Mouse (Mus musculus) forebrain, embryonic 15.5 days (tissue): ENCODE results near the gene Cln6. TPM values are rescaled to one million over a fixed set of nuclear protein-coding genes. Genes with fewer than 3 reads are reported as not detected.
"Not testable (repeated sequence)": the region's sequence is repeated elsewhere in the genome, so short reads cannot be mapped to it uniquely, and the experiment has no call there.

ENCODE experiments used
- ATAC-seq: fragments of 200-750 bp; cut with Nextera tagmentation; replicated peaks from 2 replicates; pipeline ENCODE4 v1.8.0; 2017; ENCODE audit warnings: mild to moderate bottlenecking, moderate TSS enrichment, moderate library complexity
- H3K27ac ChIP-seq: fragments of 300-500 bp; sonication (generic); replicated peaks from 2 replicates; pipeline ENCODE4 v1.5.1; 2015; ENCODE audit warnings: mild to moderate bottlenecking, inconsistent platforms
- H3K27me3 ChIP-seq: fragments of 300-500 bp; sonication (generic); 2 replicates; pipeline ENCODE4 v1.6.1; 2015; ENCODE audit warnings: inconsistent platforms
- H3K36me3 ChIP-seq: fragments of 300-500 bp; sonication (generic); 2 replicates; pipeline ENCODE4 v1.6.1; 2015; ENCODE audit warnings: mild to moderate bottlenecking, inconsistent platforms
- H3K4me1 ChIP-seq: fragments of 300-500 bp; sonication (generic); 2 replicates; pipeline ENCODE4 v1.6.1; 2015; ENCODE audit warnings: inconsistent platforms
- H3K4me2 ChIP-seq: fragments of 300-500 bp; sonication (generic); replicated peaks from 2 replicates; pipeline ENCODE4 v1.6.1; 2015; ENCODE audit warnings: mild to moderate bottlenecking, inconsistent platforms
- H3K4me3 ChIP-seq: fragments of 300-500 bp; sonication (generic); 2 replicates; pipeline ENCODE4 v1.5.1; 2015; ENCODE audit warnings: mild to moderate bottlenecking, inconsistent platforms
- H3K9ac ChIP-seq: fragments of 300-500 bp; sonication (generic); replicated peaks from 2 replicates; pipeline ENCODE4 v1.6.1; 2015; ENCODE audit warnings: mild to moderate bottlenecking, inconsistent platforms
- H3K9me3 ChIP-seq: fragments of 300-500 bp; sonication (generic); 2 replicates; pipeline ENCODE4 v1.6.1; 2016; ENCODE audit warnings: inconsistent platforms
- WGBS: fragments of 180-500 bp; shearing (Covaris S2); methylation state at CpG from one replicate; pipeline ENCODE4 v1.1.7; 2015; ENCODE audit warnings: mixed read lengths; 5-methylcytosine and 5-hydroxymethylcytosine counted together
- polyA plus RNA-seq: library from polyadenylated mRNA; unstranded; fragments of >200 nt; fragmentation: Nextera tagmentation; extraction: Ambion mirVana; gene quantifications from 2 replicates; pipeline ENCODE4 v1.2.1, GENCODE M21; 2015

Gene Cln6
- polyA plus RNA-seq, 1 experiment from 2014 or later = 5.9 TPM

GRCm38 (mm10) chr9:62858266-62859019 lies 19.9 kb downstream of the Cln6 start:
- Histone ChIP-seq H3K36me3 (no peaks in the 10 kb centered on the region), H3K4me2 (no peak overlapping the region), H3K4me3 (no peak overlapping the region), H3K9me3 (no peaks in the 10 kb centered on the region), H3K9ac (no peak overlapping the region), H3K4me1 (peaks cover 9% of the 10 kb centered on the region), H3K27ac (no peak overlapping the region), H3K27me3 (no peaks in the 10 kb centered on the region)
- 54% methylated on average over 8 of the region's 8 CpGs for WGBS
- no peak for ATAC-seq

GRCm38 (mm10) chr9:62860102-62860501 lies 21.5 kb downstream of the Cln6 start:
- not testable (repeated sequence) for H3K4me1 ChIP-seq, H3K27me3 ChIP-seq, H3K9me3 ChIP-seq, H3K27ac ChIP-seq, H3K9ac ChIP-seq, H3K4me3 ChIP-seq, ATAC-seq, H3K4me2 ChIP-seq, H3K36me3 ChIP-seq
- WGBS = 74% methylated on average over 7 of the region's 7 CpGs

- Histone ChIP-seq H3K27me3 (no peaks in the 10 kb centered on the region), H3K4me2 (no peak overlapping the region), H3K4me1 (peaks cover 9% of the 10 kb centered on the region), H3K4me3 (no peak overlapping the region), H3K36me3 (no peaks in the 10 kb centered on the region), H3K27ac (no peak overlapping the region), H3K9me3 (no peaks in the 10 kb centered on the region), H3K9ac (no peak overlapping the region)
- no peak for ATAC-seq
- 49% methylated on average over 4 of the region's 4 CpGs for WGBS
Observed at GRCm38 (mm10) chr9:62860866-62861265, 22.3 kb downstream of the Cln6 start.

GRCm38 (mm10) chr9:62869236-62869635 lies 30.7 kb downstream of the Cln6 start:
- not testable (repeated sequence) for H3K4me1 ChIP-seq, H3K9ac ChIP-seq, ATAC-seq, H3K27me3 ChIP-seq, H3K9me3 ChIP-seq, H3K4me3 ChIP-seq, H3K4me2 ChIP-seq, H3K36me3 ChIP-seq, H3K27ac ChIP-seq
- 91% methylated on average over 4 of the region's 4 CpGs for whole genome bisulfite sequencing

GRCm38 (mm10) chr9:62870728-62871127 lies 32.1 kb downstream of the Cln6 start:
- no peak for ATAC-seq
- Histone ChIP-seq H3K4me2 (no peak overlapping the region), H3K27me3 (no peaks in the 10 kb centered on the region), H3K4me1 (no peaks in the 10 kb centered on the region), H3K4me3 (no peak overlapping the region), H3K9me3 (no peaks in the 10 kb centered on the region), H3K27ac (no peak overlapping the region), H3K9ac (no peak overlapping the region), H3K36me3 (no peaks in the 10 kb centered on the region)

- H3K4me2 ChIP-seq = no peak overlapping the region
- H3K9ac ChIP-seq = no peak overlapping the region
- H3K4me3 ChIP-seq = no peak overlapping the region
- H3K9me3 ChIP-seq = no peaks in the 10 kb centered on the region
- 92% methylated on average over 7 of the region's 7 CpGs for WGBS
- H3K36me3 ChIP-seq = peaks cover 15% of the 10 kb centered on the region
- H3K27ac ChIP-seq = no peak overlapping the region
- ATAC-seq = no peak
- no peaks in the 10 kb centered on the region for H3K4me1 ChIP-seq
- no peaks in the 10 kb centered on the region for H3K27me3 ChIP-seq
Observed at GRCm38 (mm10) chr9:62876966-62877616, 38.5 kb downstream of the Cln6 start.

- no peaks in the 10 kb centered on the region for H3K4me1 ChIP-seq
- no peaks in the 10 kb centered on the region for H3K9me3 ChIP-seq
- H3K27ac ChIP-seq = no peak overlapping the region
- H3K27me3 ChIP-seq = no peaks in the 10 kb centered on the region
- WGBS = 89% methylated on average over 2 of the region's 2 CpGs
- ATAC-seq = no peak
- H3K4me3 ChIP-seq = no peak overlapping the region
- no peak overlapping the region for H3K9ac ChIP-seq
- H3K36me3 ChIP-seq = peaks cover 19% of the 10 kb centered on the region
- no peak overlapping the region for H3K4me2 ChIP-seq
Observed at GRCm38 (mm10) chr9:62877825-62878224, 39.2 kb downstream of the Cln6 start.

- H3K4me2 ChIP-seq = no peak overlapping the region
- ATAC-seq = no peak
- 85% methylated on average over 12 of the region's 12 CpGs for WGBS
- H3K4me1 ChIP-seq = no peaks in the 10 kb centered on the region
- no peaks in the 10 kb centered on the region for H3K27me3 ChIP-seq
- H3K9me3 ChIP-seq = no peaks in the 10 kb centered on the region
- no peak overlapping the region for H3K9ac ChIP-seq
- H3K36me3 ChIP-seq = peaks cover 37% of the 10 kb centered on the region
- no peak overlapping the region for H3K4me3 ChIP-seq
- no peak overlapping the region for H3K27ac ChIP-seq
Observed at GRCm38 (mm10) chr9:62881871-62882270, 43.3 kb downstream of the Cln6 start.

- H3K27me3 ChIP-seq = no peaks in the 10 kb centered on the region
- no peak for ATAC-seq
- WGBS = 88% methylated on average over 1 of the region's 1 CpGs
Observed at GRCm38 (mm10) chr9:62894486-62894885, 55.9 kb downstream of the Cln6 start.

More at GRCm38 (mm10) chr9:62894486-62894885, 55.9 kb downstream of the Cln6 start:
- Histone ChIP-seq H3K9ac (no peak overlapping the region), H3K4me1 (no peaks in the 10 kb centered on the region), H3K4me2 (no peak overlapping the region), H3K27ac (no peak overlapping the region), H3K4me3 (no peak overlapping the region), H3K9me3 (no peaks in the 10 kb centered on the region), H3K36me3 (peaks cover 28% of the 10 kb centered on the region)

Other genes starting within 250 kb of the Cln6 start
- gene Itga11, start 161.0 kb upstream of the Cln6 start, polyA plus RNA-seq = 0.86 and 0.90 TPM in 2 replicates
- gene Fem1b, start 26.9 kb upstream of the Cln6 start, polyA plus RNA-seq = 44.1 and 49.0 TPM in 2 replicates
- gene Calml4, start 19.3 kb downstream of the Cln6 start, polyA plus RNA-seq = 6.3 and 12.5 TPM in 2 replicates
- gene Pias1, start 149.1 kb downstream of the Cln6 start, polyA plus RNA-seq = 58.7 and 65.3 TPM in 2 replicates